Mouse (Mus musculus) cerebellum, adult 9-10 months (tissue): ENCODE measurements around the gene Tssk4.

Experiments used
- DNase-seq: peaks from one replicate; pipeline ENCODE4 v3.0.0; 2022

Gene Tssk4

GRCm38 (mm10) chr14:55643060-55643907 lies 6.7 kb upstream of the Tssk4 start, which contains the start of gene Tm9sf1:
Gene Tm9sf1, minus strand, starts transcription at chr14:55643806.
- peak; percentile 85 for DNase-seq

GRCm38 (mm10) chr14:55644261-55644888 lies 5.6 kb upstream of the Tssk4 start:
- no peak for DNase-seq

- no peak for DNase-seq
Measured at GRCm38 (mm10) chr14:55651528-55651927, 1.5 kb downstream of the Tssk4 start.

GRCm38 (mm10) chr14:55656935-55657334 lies 7.0 kb downstream of the Tssk4 start:
- no peak for DNase-seq

GRCm38 (mm10) chr14:55658011-55658410 lies 8.0 kb downstream of the Tssk4 start:
- DNase-seq = no peak

GRCm38 (mm10) chr14:55659960-55660573 lies 10.1 kb downstream of the Tssk4 start, which contains the start of gene Mdp1:
Gene Mdp1, minus strand, starts transcription at chr14:55660508.
- peak; percentile 67 for DNase-seq

- DNase-seq = no peak
Measured at GRCm38 (mm10) chr14:55660636-55661035, 10.7 kb downstream of the Tssk4 start.

GRCm38 (mm10) chr14:55671486-55671832 lies 21.5 kb downstream of the Tssk4 start:
- DNase-seq = no peak

GRCm38 (mm10) chr14:55671833-55672740 lies 22.1 kb downstream of the Tssk4 start, which contains the start of the genes Gmpr2 and Nedd8:
Gene Gmpr2, plus strand, starts transcription at chr14:55671941.
Gene Nedd8, minus strand, starts transcription at chr14:55672124.
- peak; percentile 94 for DNase-seq

- DNase-seq = peak; percentile 63
Measured at GRCm38 (mm10) chr14:55672741-55673060, 22.7 kb downstream of the Tssk4 start.

- no peak for DNase-seq
Measured at GRCm38 (mm10) chr14:55677615-55678014, 27.6 kb downstream of the Tssk4 start.

GRCm38 (mm10) chr14:55681160-55682117 lies 31.5 kb downstream of the Tssk4 start, which contains the start of gene Tinf2:
Gene Tinf2, minus strand, starts transcription at chr14:55681820.
- DNase-seq = peak; percentile 98

GRCm38 (mm10) chr14:55682118-55682493 lies 32.1 kb downstream of the Tssk4 start:
- no peak for DNase-seq

- no peak for DNase-seq
Measured at GRCm38 (mm10) chr14:55689433-55689832, 39.4 kb downstream of the Tssk4 start.

- no peak for DNase-seq
Measured at GRCm38 (mm10) chr14:55697226-55697625, 47.2 kb downstream of the Tssk4 start.

- DNase-seq = no peak
Measured at GRCm38 (mm10) chr14:55701131-55701530, 51.1 kb downstream of the Tssk4 start.
